Mouse (Mus musculus) left cerebral cortex, postnatal 25 days (tissue): Measurements from ENCODE around the gene Yy2. TPM values are rescaled to one million over a fixed set of nuclear protein-coding genes. Genes with fewer than 3 reads are reported as not detected.
A peak's percentile ranks its signal among the peaks of the same experiment; 100 is the strongest.

ENCODE experiments used
- DNase-seq, 2 experiments: peaks; one replicate each; pipeline ENCODE4 v3.0.0; 2022; ENCODE audit warnings: low spot score in 2 of 2, mixed read lengths in 1 of 2
- intact Hi-C: fragments of 180-260 bp; cut with DNase I; formaldehyde crosslinking; loops from one replicate; pipeline ENCODE4 v1.15.1; 2025
- total RNA-seq, 2 experiments: library from RNA; stranded (reverse); gene quantifications; 2 replicates each; pipeline ENCODE4 v1.2.3; 2021

Yy2 gene
- not detected for total RNA-seq

- intact Hi-C loops = no loop called here
- DNase-seq = no peak
These were observed at the start of gene Yy2 for GRCm38 (mm10) chrX:157568840-157569239. Yy2 (minus strand) TSS chrX:157568985.

DNA sequence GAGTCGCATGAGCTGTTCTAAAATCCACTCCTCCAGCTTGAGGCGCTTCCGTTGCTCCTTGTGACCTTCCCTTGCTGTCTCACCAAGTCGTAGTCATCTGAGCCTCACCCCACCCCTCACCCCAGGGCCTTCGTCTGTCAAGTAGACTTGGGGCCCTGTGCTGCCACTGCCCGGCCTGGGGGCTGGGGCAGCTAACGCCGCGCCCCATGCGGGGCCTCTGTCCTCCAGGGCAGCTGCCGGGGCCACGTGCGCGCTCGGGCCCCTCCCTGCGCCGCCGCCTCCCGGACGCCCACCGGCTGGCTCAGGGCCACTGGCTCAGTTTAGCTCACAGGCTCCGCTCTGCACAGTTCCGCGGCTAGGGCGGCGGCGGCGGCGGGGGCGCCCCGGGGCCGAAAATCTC lies 44.1 kb upstream of the Yy2 start:
- peak in 1 of 2 experiments; percentile 46 for DNase-seq
- intact Hi-C loops = no loop called here

GRCm38 (mm10) chrX:157601450-157601849 lies 32.7 kb upstream of the Yy2 start:
- peak; percentile 14 to 48 for DNase-seq

GRCm38 (mm10) chrX:157598186-157598996 lies 29.6 kb upstream of the Yy2 start, which contains the start of gene Mbtps2:
Mbtps2 (minus strand) TSS chrX:157598715.
- intact Hi-C loops = loop anchor here (2.0 kb wide), 1 partner anchor 108 kb away; no protein-coding TSS in a partner anchor
- peak; percentile 36 to 48 for DNase-seq

More at GRCm38 (mm10) chrX:157601450-157601849, 32.7 kb upstream of the Yy2 start:
- intact Hi-C loops = loop anchor here (5.0 kb wide), 1 partner anchor 41 kb away; no protein-coding TSS in a partner anchor

DNA sequence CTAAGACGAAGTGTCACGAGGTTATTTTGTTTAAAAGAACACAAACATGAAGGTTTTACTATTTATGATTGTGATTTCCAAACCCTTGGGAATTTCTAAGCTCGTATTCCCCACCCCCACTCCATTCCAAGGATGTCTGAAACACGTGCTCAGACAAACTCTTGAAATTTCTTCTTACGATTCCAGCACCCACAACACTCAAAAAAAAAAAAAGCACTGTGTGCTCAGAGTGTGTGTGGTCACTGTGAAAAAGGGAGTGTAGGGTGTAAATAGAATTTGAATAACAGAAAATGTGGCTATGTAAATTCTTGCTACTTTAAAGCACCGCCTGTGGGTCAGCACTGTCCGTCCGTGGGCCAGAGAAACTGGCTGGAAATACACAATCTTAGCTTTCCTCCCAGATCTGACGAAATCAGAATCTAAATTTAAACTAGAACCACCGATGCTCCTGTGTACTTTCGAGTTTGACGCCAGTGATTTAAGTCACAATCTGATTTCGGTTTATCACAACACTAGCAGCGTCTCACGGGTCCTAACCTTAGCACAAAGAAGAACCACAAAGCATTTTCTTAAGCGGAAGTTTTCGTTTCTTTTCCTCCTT lies 28.9 kb upstream of the Yy2 start:
- intact Hi-C loops = loop anchor here (2.0 kb wide), 1 partner anchor 107 kb away; no protein-coding TSS in a partner anchor
- DNase-seq = peak; percentile 9 to 41

DNA sequence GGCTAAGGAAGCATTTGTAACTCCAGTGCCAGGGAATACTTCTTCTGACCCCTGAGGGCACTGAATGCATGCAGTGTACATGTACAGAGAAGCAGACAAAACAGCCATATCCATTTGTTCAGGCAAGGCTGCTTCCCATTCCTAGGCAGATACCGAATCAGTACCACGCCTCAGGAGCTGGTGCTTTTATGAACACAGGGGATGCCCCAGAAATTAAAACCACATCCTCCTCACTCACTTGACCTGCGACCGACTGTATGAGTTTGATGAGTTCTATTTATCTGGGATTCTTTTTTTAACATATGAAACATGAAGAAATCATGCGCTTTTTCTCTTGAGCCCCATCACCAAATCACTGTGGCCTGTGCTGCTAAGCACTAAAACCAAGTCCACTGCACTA lies 28.0 kb upstream of the Yy2 start:
- no peak for DNase-seq
- intact Hi-C loops = no loop called here

GRCm38 (mm10) chrX:157595927-157596326 lies 27.1 kb upstream of the Yy2 start:
- no peak for DNase-seq
- intact Hi-C loops = no loop called here

GRCm38 (mm10) chrX:157594606-157595005 lies 25.8 kb upstream of the Yy2 start:
- intact Hi-C loops = no loop called here
- DNase-seq = no peak

GRCm38 (mm10) chrX:157587001-157587400 lies 18.2 kb upstream of the Yy2 start:
- intact Hi-C loops = no loop called here
- DNase-seq = no peak

GRCm38 (mm10) chrX:157586397-157586796 lies 17.6 kb upstream of the Yy2 start:
- intact Hi-C loops = no loop called here
- DNase-seq = no peak

DNA sequence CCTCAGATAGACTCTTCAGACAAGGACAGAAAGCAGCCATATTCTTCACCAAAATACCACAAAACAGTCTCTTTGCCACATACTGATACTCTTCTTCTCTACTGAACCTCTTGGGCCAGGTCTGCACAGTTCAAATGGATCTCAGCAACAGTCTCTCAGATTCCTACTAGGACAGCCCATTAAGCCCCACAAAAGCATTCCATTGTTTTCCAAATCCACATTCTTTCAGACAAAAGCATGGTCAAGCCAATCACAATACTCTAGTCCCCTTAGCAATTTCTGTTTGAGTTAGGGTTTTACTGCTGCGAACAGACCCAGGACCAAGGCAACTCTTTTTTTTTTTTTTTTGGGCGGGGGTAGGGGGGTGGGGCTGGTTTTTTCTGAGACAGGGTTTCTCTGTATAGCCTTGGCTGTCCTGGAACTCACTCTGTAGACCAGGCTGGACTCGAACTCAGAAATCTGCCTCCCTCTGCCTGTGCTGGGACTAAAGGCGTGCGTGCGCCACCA lies 10.4 kb upstream of the Yy2 start:
- intact Hi-C loops = no loop called here
- no peak for DNase-seq

DNA sequence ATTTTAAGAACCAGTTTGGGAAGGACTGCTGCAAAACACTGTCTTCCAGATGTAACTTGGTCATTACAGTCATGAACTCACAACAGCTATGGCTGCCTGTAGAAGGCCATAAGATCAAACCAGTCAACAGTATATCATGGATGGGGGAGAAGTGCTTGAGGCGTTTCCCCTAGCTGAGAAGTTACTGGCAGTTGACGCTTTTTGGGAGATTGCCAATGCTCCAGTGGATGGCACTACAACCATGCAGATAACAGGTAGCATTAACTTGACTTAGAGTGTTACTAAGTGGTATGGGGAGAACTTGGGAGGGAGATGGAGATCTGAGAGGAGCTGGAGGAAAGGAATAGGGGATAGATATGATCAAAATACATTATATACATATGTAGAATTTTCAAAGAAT lies 5.9 kb upstream of the Yy2 start:
- intact Hi-C loops = no loop called here
- no peak for DNase-seq

GRCm38 (mm10) chrX:157563794-157564193 lies 5.0 kb downstream of the Yy2 start:
- no peak for DNase-seq
- intact Hi-C loops = no loop called here

- no peak for DNase-seq
- intact Hi-C loops = no loop called here
These were observed 21.7 kb downstream of the Yy2 start for GRCm38 (mm10) chrX:157547082-157547481.

Other genes with a start within 250 kb of the Yy2 start
- gene Phex, start 153.7 kb downstream of the Yy2 start, total RNA-seq = under 1 TPM; 0.60 to 0.62 TPM
- 10 to 100 TPM; 65.5 to 78.4 TPM for gene Sms, start 76.7 kb downstream of the Yy2 start, total RNA-seq
- gene Mbtps2, start 29.7 kb upstream of the Yy2 start, total RNA-seq = 10 to 100 TPM; 30.5 to 33.9 TPM
- not detected for gene Smpx, start 129.9 kb upstream of the Yy2 start, total RNA-seq
- gene Klhl34, start 249.4 kb upstream of the Yy2 start, total RNA-seq = under 1 TPM in 1 of 2 experiments, not detected in 1; 0.23 TPM